Mouse (Mus musculus): ENCODE data around the gene Jmjd1c.

- TF ChIP-seq CTCF (IDR thresholded peaks at IDR 0.05) = no peak
- TF ChIP-seq POLR2A (IDR thresholded peaks at IDR 0.05; ENCODE audit: insufficient read depth, low read depth, low read length) = no peak
These were observed 55.8 kb downstream of the Jmjd1c start for GRCm38 (mm10) chr10:67151766-67152165.

All from heart, adult 2 months (tissue).